Mouse (Mus musculus) stomach, postnatal 0 days (tissue): ENCODE data around the gene Cnnm3.

Experiments
- CTCF ChIP-seq: IDR thresholded peaks from 2 replicates; pipeline ENCODE4 v1.5.1; 2016; ENCODE audit warnings: antibody characterized with exemption, low read depth, mild to moderate bottlenecking, moderate library complexity
- EP300 ChIP-seq: optimal IDR thresholded peaks from 2 replicates; pipeline ENCODE3; 2016; ENCODE audit warnings: antibody characterized with exemption

GRCm38 (mm10) chr1:36531461-36531860 lies 19.8 kb downstream of the Cnnm3 start:
- no peak for TF ChIP-seq EP300
- TF ChIP-seq CTCF = no peak
